Mouse (Mus musculus) G1E (cell line): ENCODE measurements around the gene Tesk1. TPM values are rescaled to one million over a fixed set of nuclear protein-coding genes. Genes with fewer than 3 reads are reported as not detected.

Source experiments
- ATAC-seq: 2 replicates; pipeline ENCODE4 v1.8.0; 2016; ENCODE audit warnings: mild to moderate bottlenecking; ENCODE audit not compliant: insufficient number of reproducible peaks, poor library complexity, low FRiP score, severe bottlenecking; ENCODE audit errors: extremely low read depth
- DNase-seq: peaks from one replicate; pipeline ENCODE4 v3.0.0; 2012; ENCODE audit warnings: low spot score
- H3K27me3 ChIP-seq: 2 replicates; pipeline ENCODE4 v1.6.1; 2012; ENCODE audit warnings: mild to moderate bottlenecking, low read length, inconsistent platforms; ENCODE audit not compliant: insufficient read depth
- H3K36me3 ChIP-seq: replicated peaks from 2 replicates; pipeline ENCODE3; 2012; ENCODE audit warnings: mild to moderate bottlenecking, inconsistent platforms
- H3K4me1 ChIP-seq: 2 replicates; pipeline ENCODE4 v1.6.1; 2012; ENCODE audit warnings: low read depth, low read length, inconsistent platforms, mixed read lengths; ENCODE audit not compliant: insufficient read depth
- H3K4me3 ChIP-seq: 2 replicates; pipeline ENCODE4 v1.5.1; 2012; ENCODE audit warnings: low read depth, mild to moderate bottlenecking, inconsistent platforms, low read length, moderate library complexity, mixed read lengths
- H3K9me3 ChIP-seq: replicated peaks from 2 replicates; pipeline ENCODE4 v1.6.1; 2012; ENCODE audit warnings: inconsistent platforms
- CTCF ChIP-seq: IDR thresholded peaks from 2 replicates; pipeline ENCODE4 v1.5.1; 2012; ENCODE audit warnings: low read depth, low read length, inconsistent platforms, mixed read lengths
- GATA1 ChIP-seq: IDR thresholded peaks from 2 replicates; pipeline ENCODE4 v1.6.1; 2012; ENCODE audit warnings: borderline replicate concordance, low read length, inconsistent platforms, mixed read lengths
- GATA2 ChIP-seq: IDR thresholded peaks from 2 replicates; pipeline ENCODE4 v1.6.1; 2012; ENCODE audit warnings: low read depth, low read length, inconsistent platforms, borderline replicate concordance
- POLR2AphosphoS5 ChIP-seq: IDR thresholded peaks from 2 replicates; pipeline ENCODE4 v1.6.1; 2012; ENCODE audit warnings: low read depth, low read length, inconsistent platforms; ENCODE audit not compliant: insufficient replicate concordance
- TAL1 ChIP-seq: conservative IDR thresholded peaks from 2 replicates; pipeline ENCODE4 v1.6.1; 2012; ENCODE audit warnings: low read depth, low read length, inconsistent platforms, mixed read lengths
- polyA plus RNA-seq: library from polyadenylated mRNA; stranded (reverse); fragments of >175 nt; gene quantifications from 2 replicates; pipeline ENCODE4 v1.2.3, GENCODE M21; 2012
- total RNA-seq, 2 experiments: library from RNA; stranded (forward) in 1 of 2; stranded (reverse) in 1 of 2; fragments of 200-1000 nt in 1 of 2; fragments of >200 nt in 1 of 2; fragmentation: Nextera tagmentation in 1 of 2; gene quantifications; 2 replicates each; pipeline ENCODE4 v1.2.3; 2014 to 2017

Tesk1 gene
- total and polyA plus RNA-seq, 3 experiments = 8.7 to 55.8 (median 26.3) TPM

DNA sequence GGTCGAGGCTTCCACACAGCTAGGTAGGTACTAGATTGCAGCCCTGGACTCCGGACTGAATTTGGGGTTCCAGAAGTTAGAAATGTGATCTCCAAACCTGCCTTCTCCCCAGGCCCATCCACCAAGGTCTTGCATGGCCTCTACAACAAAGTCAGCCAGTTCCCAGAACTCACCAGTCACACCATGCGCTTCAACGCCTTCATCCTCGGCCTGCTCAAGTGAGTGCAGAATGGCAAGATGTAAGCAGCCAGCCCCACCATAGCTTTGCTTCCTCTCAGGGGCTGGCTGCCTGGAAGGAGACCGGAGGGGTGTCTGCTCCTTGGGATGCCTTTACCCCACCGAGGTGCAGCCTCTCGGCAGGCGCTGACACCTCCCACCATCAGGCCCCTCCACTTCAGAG, 17.7 kb upstream of the Tesk1 start:
- H3K4me1 ChIP-seq = peaks cover 27% of the 10 kb centered on the region
- no peak for DNase-seq
- TF ChIP-seq TAL1 (no peak), POLR2AphosphoS5 (no peak), GATA1 (no peak), CTCF (no peak), GATA2 (no peak)
- H3K9me3 ChIP-seq = peaks cover 6% of the 10 kb centered on the region; the same call in 1 of the 2 replicates
- H3K27me3 ChIP-seq = peaks cover 53% of the 10 kb centered on the region
- no peak overlapping the region for H3K4me3 ChIP-seq
- no peak for ATAC-seq
- H3K36me3 ChIP-seq = no peaks in the 10 kb centered on the region

DNA sequence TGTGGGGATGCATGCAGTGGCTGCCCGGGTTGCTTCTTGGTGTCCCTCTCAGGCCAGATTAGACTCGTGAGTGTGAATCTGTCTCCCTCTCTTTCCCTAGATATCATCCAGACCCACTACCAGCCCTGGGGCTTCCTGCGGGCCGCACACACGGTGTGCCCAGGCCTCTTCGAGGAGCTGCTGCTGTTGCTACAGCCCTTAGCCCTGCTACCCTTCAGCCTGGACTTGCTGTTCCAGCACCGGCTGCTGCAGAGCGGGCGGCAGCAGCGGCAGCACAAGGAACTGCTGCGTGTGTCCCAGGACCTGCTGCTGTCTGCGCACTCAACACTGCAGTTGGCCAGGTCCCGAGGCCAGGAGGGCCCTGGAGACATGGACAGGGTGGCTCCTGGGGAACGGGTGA, 16.5 kb upstream of the Tesk1 start:
- peaks cover 59% of the 10 kb centered on the region for H3K27me3 ChIP-seq
- DNase-seq (no peak), ATAC-seq (no peak)
- TF ChIP-seq CTCF = no peak
- TF ChIP-seq GATA2 = no peak
- TF ChIP-seq GATA1 = no peak
- no peak for TF ChIP-seq POLR2AphosphoS5
- H3K4me1 ChIP-seq = peaks cover 16% of the 10 kb centered on the region
- H3K9me3 ChIP-seq = peaks cover 6% of the 10 kb centered on the region; the same call in 1 of the 2 replicates
- H3K36me3 ChIP-seq = no peaks in the 10 kb centered on the region
- no peak overlapping the region for H3K4me3 ChIP-seq

DNA sequence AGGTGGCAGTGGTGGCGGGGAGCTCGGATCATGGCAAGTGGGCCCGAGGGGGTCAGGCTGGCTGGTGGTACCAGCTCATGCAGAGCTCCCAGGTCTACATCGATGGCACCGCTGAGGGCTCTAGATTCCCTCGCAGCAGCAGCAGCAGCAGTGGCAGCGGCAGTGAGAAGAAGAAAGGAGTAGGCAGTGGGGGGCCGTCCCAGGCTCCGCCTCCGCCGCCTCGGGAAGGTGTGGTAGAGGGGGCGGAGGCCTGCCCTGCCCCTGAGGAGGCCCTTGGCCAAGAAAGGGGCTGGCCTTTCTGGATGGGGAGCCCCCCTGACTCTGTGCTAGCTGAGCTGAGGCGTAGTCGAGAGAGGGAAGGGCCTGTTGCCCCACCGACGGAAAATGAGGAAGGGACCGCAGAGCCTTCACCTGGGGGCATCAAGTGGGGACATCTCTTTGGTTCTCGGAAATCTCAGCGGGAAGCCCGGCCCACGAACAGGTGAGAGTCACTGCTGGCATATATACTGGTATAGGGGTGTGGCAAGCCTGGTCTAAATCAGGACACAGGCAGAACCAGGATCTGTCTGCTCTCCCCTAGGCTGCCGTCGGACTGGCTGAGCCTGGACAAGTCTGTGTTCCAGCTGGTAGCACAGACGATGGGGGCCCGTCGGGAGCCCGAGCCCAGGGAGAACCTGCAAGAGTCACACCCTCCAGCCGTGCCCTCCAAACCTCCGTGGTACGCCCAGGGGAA, 15.9 kb upstream of the Tesk1 start:
- DNase-seq (no peak), ATAC-seq (no peak)
- H3K9me3 ChIP-seq = peaks cover 6% of the 10 kb centered on the region; the same call in 1 of the 2 replicates
- no peak for TF ChIP-seq POLR2AphosphoS5
- no peak for TF ChIP-seq GATA1
- no peak for TF ChIP-seq CTCF
- no peak for TF ChIP-seq GATA2
- TF ChIP-seq TAL1 = no peak
- H3K27me3 ChIP-seq = peaks cover 61% of the 10 kb centered on the region
- H3K4me3 ChIP-seq = no peak overlapping the region
- H3K4me1 ChIP-seq = peaks cover 11% of the 10 kb centered on the region; the same call in 1 of the 2 replicates
- no peaks in the 10 kb centered on the region for H3K36me3 ChIP-seq

DNA sequence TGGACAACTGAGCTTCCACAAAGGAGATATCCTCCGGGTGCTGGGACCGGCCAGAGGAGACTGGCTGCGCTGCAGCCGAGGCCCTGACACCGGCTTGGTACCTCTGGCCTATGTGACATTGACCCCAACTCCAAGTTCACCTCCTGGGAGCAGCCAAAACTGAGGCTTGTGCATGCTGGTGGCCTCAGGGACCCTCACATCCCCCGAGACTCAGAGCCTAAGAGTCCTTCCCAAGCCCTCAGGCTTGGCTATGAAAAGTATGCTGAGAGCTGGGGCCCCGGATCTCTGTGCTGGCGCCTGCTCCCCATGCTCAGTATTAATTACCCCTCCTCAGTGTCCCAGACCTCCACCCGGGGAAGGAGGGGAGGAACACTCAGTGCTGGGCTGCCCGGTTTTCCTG, 15.3 kb upstream of the Tesk1 start:
- Histone ChIP-seq H3K36me3 (no peaks in the 10 kb centered on the region), H3K27me3 (peaks cover 57% of the 10 kb centered on the region), H3K9me3 (peaks cover 2% of the 10 kb centered on the region; the same call in 1 of the 2 replicates), H3K4me3 (no peak overlapping the region), H3K4me1 (peaks cover 11% of the 10 kb centered on the region; the same call in 1 of the 2 replicates)
- ATAC-seq = no peak
- no peak for TF ChIP-seq GATA2
- no peak for TF ChIP-seq POLR2AphosphoS5
- TF ChIP-seq CTCF = no peak
- TF ChIP-seq TAL1 = no peak
- no peak for TF ChIP-seq GATA1
- no peak for DNase-seq

DNA sequence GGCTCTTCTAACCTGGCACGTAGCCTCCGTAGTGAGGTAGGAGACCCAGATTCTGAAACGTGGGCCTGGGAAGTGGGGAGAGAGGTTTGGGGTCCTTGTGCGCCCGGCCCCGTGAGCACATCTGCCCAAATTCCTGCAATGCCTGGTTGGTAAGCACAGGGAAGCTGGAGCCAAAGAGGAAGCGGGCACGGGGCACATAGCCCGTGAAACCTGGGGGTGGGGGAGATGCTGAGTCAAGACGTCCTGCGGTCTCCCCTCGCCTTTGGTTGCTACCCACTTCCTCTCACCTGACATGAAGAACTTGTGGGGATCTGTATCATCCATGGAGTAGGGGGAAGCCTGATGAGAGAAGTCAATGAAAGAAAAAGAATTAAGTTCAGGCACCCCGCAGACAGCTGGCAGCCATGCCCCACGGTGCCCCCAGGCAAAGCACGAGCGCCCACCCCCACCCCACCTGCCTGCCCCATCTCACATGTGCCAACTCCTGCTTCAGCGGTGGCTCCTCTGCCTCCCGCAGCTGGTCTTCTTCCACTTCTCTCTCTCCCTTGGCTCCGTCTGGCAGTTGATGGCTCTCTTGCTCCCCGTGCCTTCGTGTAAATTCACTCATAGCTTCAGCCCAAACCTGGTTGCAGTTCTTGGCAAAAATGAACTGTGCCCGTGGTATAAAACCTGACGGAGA, 14.1 kb upstream of the Tesk1 start:
- no peak for ATAC-seq
- H3K27me3 ChIP-seq = peaks cover 51% of the 10 kb centered on the region

DNA sequence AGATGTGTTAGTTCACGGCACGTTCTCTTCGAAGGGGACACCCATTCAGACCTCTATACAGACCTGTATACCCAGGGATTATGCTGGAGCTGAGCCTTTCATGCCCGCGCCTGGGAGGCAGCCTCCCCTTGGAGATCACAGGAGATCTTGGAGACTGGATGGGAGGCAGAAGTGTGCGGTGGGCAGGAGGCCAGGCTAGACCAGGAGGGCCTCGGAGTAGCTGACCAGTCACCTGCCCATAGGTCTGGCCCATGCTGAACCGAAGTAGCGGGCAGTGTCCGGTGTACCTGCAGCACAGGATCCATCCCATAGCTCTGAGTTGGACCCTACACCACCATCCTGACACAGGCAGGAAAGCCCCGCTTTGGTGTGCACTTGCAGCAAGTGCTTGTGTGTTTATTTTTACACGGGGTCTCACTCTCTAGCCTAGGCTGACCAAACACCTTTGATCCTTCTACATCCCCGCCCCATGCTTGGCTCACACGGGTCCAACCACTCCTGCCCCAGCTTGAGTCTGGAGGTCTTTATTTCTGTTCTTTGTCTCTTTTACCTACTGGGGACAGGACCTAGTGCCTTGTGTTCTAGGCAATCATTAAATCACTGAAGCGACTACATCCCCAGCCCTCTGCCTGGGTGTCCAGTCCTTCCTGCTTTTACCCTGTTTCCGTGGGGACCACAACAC, 13.4 kb upstream of the Tesk1 start:
- H3K36me3 ChIP-seq = no peaks in the 10 kb centered on the region
- DNase-seq (no peak), ATAC-seq (no peak)
- TF ChIP-seq GATA2 = no peak
- no peak for TF ChIP-seq CTCF
- no peak for TF ChIP-seq GATA1
- no peak for TF ChIP-seq POLR2AphosphoS5
- no peak for TF ChIP-seq TAL1
- no peaks in the 10 kb centered on the region for H3K9me3 ChIP-seq
- peaks cover 14% of the 10 kb centered on the region for H3K4me1 ChIP-seq
- H3K27me3 ChIP-seq = peaks cover 50% of the 10 kb centered on the region
- no peak overlapping the region for H3K4me3 ChIP-seq

More for the DNA sequence above, 14.1 kb upstream of the Tesk1 start:
- TF ChIP-seq CTCF = no peak
- TF ChIP-seq TAL1 = no peak
- no peak for TF ChIP-seq GATA1
- no peak for TF ChIP-seq POLR2AphosphoS5
- TF ChIP-seq GATA2 = no peak
- H3K9me3 ChIP-seq = no peaks in the 10 kb centered on the region
- peaks cover 14% of the 10 kb centered on the region for H3K4me1 ChIP-seq
- no peak for DNase-seq
- H3K36me3 ChIP-seq = no peaks in the 10 kb centered on the region
- H3K4me3 ChIP-seq = no peak overlapping the region
